Comparison of ENCODE assay signal across 8 mouse cellular contexts in genomic region chr4:21766171-21766862, GRCm38 (mm10). TPM values are rescaled to one million over a fixed set of nuclear protein-coding genes. Genes with fewer than 3 reads are reported as not detected.
A peak's percentile ranks its signal among the peaks of the same experiment; 100 is the strongest.
DNase-seq lines count a peak whose midpoint lies in the region; ATAC-seq and TF ChIP-seq lines count a peak whose summit lies in the region.

No protein-coding gene starts in this region.

- peak overlapping the region; percentile 87 for H3K27ac ChIP-seq in heart, embryonic 10.5 days
- no peak overlapping the region for H3K27ac ChIP-seq in embryonic fibroblast, embryonic 13.5 days (ENCODE audit: insufficient read depth, low read length)
- no peak overlapping the region for H3K27ac ChIP-seq in limb, embryonic 11.5 days (replicated peaks; ENCODE audit: low read depth, low read length)
- H3K27ac ChIP-seq in neural tube, embryonic 13.5 days (replicated peaks) = peak overlapping the region; percentile 34

- 25% methylated on average over 14 of the region's 14 CpGs for WGBS in heart, embryonic 10.5 days
- 27% methylated on average over 14 of the region's 14 CpGs for whole genome bisulfite sequencing in limb, embryonic 11.5 days
- WGBS in neural tube, embryonic 13.5 days = 16% methylated on average over 14 of the region's 14 CpGs

- intact Hi-C loops in gastrocnemius, postnatal 36 days (cut with DNase I) = loop anchor here (2.0 kb wide), 1 partner anchor 24 kb away; no protein-coding TSS in a partner anchor

- no peaks in the 10 kb centered on the region for H3K4me1 ChIP-seq in heart, embryonic 10.5 days
- H3K4me1 ChIP-seq in E14TG2a.4 (replicated peaks; ENCODE audit: low read depth, low read length) = peaks cover 26% of the 10 kb centered on the region
- H3K4me1 ChIP-seq in embryonic fibroblast, embryonic 13.5 days (ENCODE audit: control insufficient read depth, insufficient read depth, low read length) = no peaks in the 10 kb centered on the region
- H3K4me1 ChIP-seq in limb, embryonic 11.5 days (ENCODE audit: control insufficient read depth, insufficient read depth, low read length) = no peaks in the 10 kb centered on the region
- peaks cover 6% of the 10 kb centered on the region for H3K4me1 ChIP-seq in neural tube, embryonic 13.5 days (replicated peaks)

- no peaks in the 10 kb centered on the region for H3K27me3 ChIP-seq in heart, embryonic 10.5 days (ENCODE audit: insufficient read depth, poor library complexity, severe bottlenecking)
- H3K27me3 ChIP-seq in E14TG2a.4 (ENCODE audit: insufficient read depth, low read length) = no peaks in the 10 kb centered on the region
- no peaks in the 10 kb centered on the region for H3K27me3 ChIP-seq in limb, embryonic 11.5 days (ENCODE audit: control insufficient read depth, insufficient read depth, low read length)
- H3K27me3 ChIP-seq in neural tube, embryonic 13.5 days = no peaks in the 10 kb centered on the region

- peak overlapping the region; percentile 57 for H3K9ac ChIP-seq in limb, embryonic 11.5 days (ENCODE audit: low read length)
- H3K9ac ChIP-seq in neural tube, embryonic 13.5 days = peak overlapping the region; percentile 74

- no peak for TF ChIP-seq POLR2A in embryonic fibroblast, embryonic 13.5 days (IDR thresholded peaks at IDR 0.05; ENCODE audit: low read depth, low read length)

- no peaks in the 10 kb centered on the region for H3K36me3 ChIP-seq in heart, embryonic 10.5 days
- H3K36me3 ChIP-seq in E14TG2a.4 (ENCODE audit: insufficient read depth, low read length) = no peaks in the 10 kb centered on the region
- H3K36me3 ChIP-seq in limb, embryonic 11.5 days (ENCODE audit: control insufficient read depth, insufficient read depth, low read length) = no peaks in the 10 kb centered on the region
- H3K36me3 ChIP-seq in neural tube, embryonic 13.5 days = no peaks in the 10 kb centered on the region

- no peak for TF ChIP-seq CTCF in E14TG2a.4 (conservative IDR thresholded peaks at IDR 0.05; ENCODE audit: low read length)
- TF ChIP-seq CTCF in embryonic fibroblast, embryonic 13.5 days (IDR thresholded peaks at IDR 0.05; ENCODE audit: borderline replicate concordance, insufficient read depth, low read length) = no peak

- H3K9me3 ChIP-seq in heart, embryonic 10.5 days = no peaks in the 10 kb centered on the region
- H3K9me3 ChIP-seq in E14TG2a.4 (ENCODE audit: low read length) = 0 out of 2 replicates have a peak, but pooled peaks cover 2% of the 10 kb centered on the region
- no peaks in the 10 kb centered on the region for H3K9me3 ChIP-seq in limb, embryonic 11.5 days (ENCODE audit: control insufficient read depth, low read length)
- H3K9me3 ChIP-seq in neural tube, embryonic 13.5 days = no peaks in the 10 kb centered on the region

- peak; percentile 17; the same call in 1 of the 2 replicates for ATAC-seq in limb, embryonic 11.5 days (ENCODE audit: insufficient number of reproducible peaks, low FRiP score, low TSS enrichment, low read depth)
- ATAC-seq in neural tube, embryonic 13.5 days (ENCODE audit: low read depth) = peak; percentile 69

- DNase-seq in heart, embryonic 10.5 days (ENCODE audit: low spot score) = no peak
- DNase-seq in heart, postnatal 4 days = no peak
- DNase-seq in limb, embryonic 11.5 days (ENCODE audit: low spot score) = no peak
- DNase-seq in gastrocnemius, postnatal 36 days = no peak
- DNase-seq in adipocyte (ENCODE audit: low spot score) = no peak

- peak overlapping the region; percentile 70 for H3K4me3 ChIP-seq in heart, embryonic 10.5 days
- H3K4me3 ChIP-seq in E14TG2a.4 (replicated peaks; ENCODE audit: low read length) = peak overlapping the region; percentile 83
- peak overlapping the region; percentile 90 for H3K4me3 ChIP-seq in embryonic fibroblast, embryonic 13.5 days (ENCODE audit: insufficient read depth, low read length)
- H3K4me3 ChIP-seq in limb, embryonic 11.5 days (ENCODE audit: low read depth, low read length) = peak overlapping the region; percentile 61
- peak overlapping the region; percentile 51 for H3K4me3 ChIP-seq in neural tube, embryonic 13.5 days

- peak overlapping the region; percentile 67 for H3K4me2 ChIP-seq in limb, embryonic 11.5 days (ENCODE audit: low read depth, severe bottlenecking)
- peak overlapping the region; percentile 61 for H3K4me2 ChIP-seq in neural tube, embryonic 13.5 days

RNA-seq across cellular contexts. Expression of gene Usp45, which starts 0.6 kb away (rescaled TPM):
- polyA plus RNA-seq in heart, embryonic 10.5 days (2016; fragmentation: Nextera tagmentation; extraction: Ambion mirVana) = 8.9 and 9.5 TPM in 2 replicates
- 10 to 100 TPM; 12.8 to 13.6 TPM for total RNA-seq in heart, postnatal 4 days (2021)
- 23.9 and 24.6 TPM in 2 replicates for polyA plus RNA-seq in embryonic fibroblast, embryonic 13.5 days (2011; ENCODE audit: insufficient read length, low read depth, missing spikeins)
- polyA plus RNA-seq in limb, embryonic 11.5 days (2014; fragmentation: Nextera tagmentation; extraction: Ambion mirVana) = 11.8 and 12.1 TPM in 2 replicates
- 6.5 and 8.4 TPM in 2 replicates for polyA plus RNA-seq in neural tube, embryonic 13.5 days (2015; fragmentation: Nextera tagmentation; extraction: Ambion mirVana)
- 10 to 100 TPM; 16.2 to 18.9 TPM for total RNA-seq in gastrocnemius, postnatal 36 days (2021)

RNA-seq across cellular contexts. Expression of gene Tstd3, which starts 0.7 kb away (rescaled TPM):
- 26.7 and 28.0 TPM in 2 replicates for polyA plus RNA-seq in heart, embryonic 10.5 days (2016; fragmentation: Nextera tagmentation; extraction: Ambion mirVana)
- total RNA-seq in heart, postnatal 4 days (2021) = 10 to 100 TPM; 10.9 to 13.0 TPM
- 15.1 and 18.3 TPM in 2 replicates for polyA plus RNA-seq in embryonic fibroblast, embryonic 13.5 days (2011; ENCODE audit: insufficient read length, low read depth, missing spikeins)
- polyA plus RNA-seq in limb, embryonic 11.5 days (2014; fragmentation: Nextera tagmentation; extraction: Ambion mirVana) = 10.7 and 11.6 TPM in 2 replicates
- 23.9 and 24.8 TPM in 2 replicates for polyA plus RNA-seq in neural tube, embryonic 13.5 days (2015; fragmentation: Nextera tagmentation; extraction: Ambion mirVana)
- total RNA-seq in gastrocnemius, postnatal 36 days (2021) = 10 to 100 TPM; 11.1 to 11.4 TPM

RNA-seq across cellular contexts. Expression of gene Ccnc, which starts 38.8 kb away (rescaled TPM):
- polyA plus RNA-seq in heart, embryonic 10.5 days (2016; fragmentation: Nextera tagmentation; extraction: Ambion mirVana) = 31.2 and 36.0 TPM in 2 replicates
- total RNA-seq in heart, postnatal 4 days (2021) = 10 to 100 TPM; 17.5 to 18.5 TPM
- polyA plus RNA-seq in embryonic fibroblast, embryonic 13.5 days (2011; ENCODE audit: insufficient read length, low read depth, missing spikeins) = 45.0 and 49.6 TPM in 2 replicates
- 47.8 and 48.5 TPM in 2 replicates for polyA plus RNA-seq in limb, embryonic 11.5 days (2014; fragmentation: Nextera tagmentation; extraction: Ambion mirVana)
- 69.8 and 72.8 TPM in 2 replicates for polyA plus RNA-seq in neural tube, embryonic 13.5 days (2015; fragmentation: Nextera tagmentation; extraction: Ambion mirVana)
- 10 to 100 TPM; 10.3 to 10.5 TPM for total RNA-seq in gastrocnemius, postnatal 36 days (2021)

Comparison
In these comparisons a context has a peak if more than half of its experiments do, and no peak if none do; other contexts are left out.
1. H3K27ac ChIP-seq: peak in heart, embryonic 10.5 days (single experiment) and neural tube, embryonic 13.5 days (single experiment); none in embryonic fibroblast, embryonic 13.5 days (single experiment) and limb, embryonic 11.5 days (single experiment).
2. Peak in every context shown above with its lines, with median percentiles within 50 percentile points of each other: H3K4me3 ChIP-seq.